Mouse (Mus musculus) thymus, adult 2 months (tissue): ENCODE results near the gene Lingo4.

Experiments used
- CTCF ChIP-seq: fragments of 200-500 bp; IDR thresholded peaks from 2 replicates; pipeline ENCODE4 v1.5.1; 2012; ENCODE audit warnings: mild to moderate bottlenecking, control low read depth, low read length, moderate library complexity, borderline replicate concordance; ENCODE audit not compliant: control insufficient read depth, poor library complexity, insufficient read depth; ENCODE audit errors: extremely low read depth
- POLR2A ChIP-seq: fragments of 200-500 bp; IDR thresholded peaks from 2 replicates; pipeline ENCODE4 v1.6.1; 2012; ENCODE audit warnings: mild to moderate bottlenecking, low read length, control low read depth, moderate library complexity; ENCODE audit not compliant: control insufficient read depth, poor library complexity, insufficient read depth; ENCODE audit errors: extremely low read depth

DNA sequence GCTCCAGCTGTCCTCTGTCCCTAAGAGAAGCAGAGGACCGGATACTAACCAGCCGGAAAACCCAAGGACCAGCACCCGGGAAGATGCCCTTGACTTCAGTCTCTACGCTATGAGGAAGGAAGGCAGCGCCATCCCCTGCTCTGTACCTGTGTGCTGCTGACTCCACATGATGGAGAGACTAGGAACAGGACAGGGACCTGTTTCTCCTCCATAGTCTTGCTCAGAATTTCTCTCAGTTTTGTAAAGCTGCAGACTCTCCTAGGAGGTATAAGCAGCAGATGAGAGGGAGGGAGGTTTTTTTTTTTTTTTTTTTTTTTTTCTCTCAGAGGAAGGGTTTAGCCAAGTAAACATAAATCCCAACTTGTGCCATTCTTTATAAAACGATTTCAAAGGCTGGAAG, at the start of gene Lingo4:
- TF ChIP-seq POLR2A (no peak), CTCF (no peak)
